Mouse (Mus musculus) erythroblast, embryonic 14.5 days (primary cell): ENCODE measurements around the gene Higd1a. TPM values are rescaled to one million over a fixed set of nuclear protein-coding genes. Genes with fewer than 3 reads are reported as not detected.

Experiments used
- H3K27me3 ChIP-seq: 2 replicates; pipeline ENCODE4 v1.6.1; 2012; ENCODE audit warnings: inconsistent platforms; ENCODE audit not compliant: control insufficient read depth
- H3K36me3 ChIP-seq: 2 replicates; pipeline ENCODE4 v1.6.1; 2012; ENCODE audit warnings: mild to moderate bottlenecking, inconsistent platforms; ENCODE audit not compliant: control insufficient read depth
- H3K4me1 ChIP-seq: 2 replicates; pipeline ENCODE4 v1.6.1; 2012; ENCODE audit warnings: inconsistent platforms; ENCODE audit not compliant: control insufficient read depth
- H3K4me3 ChIP-seq: replicated peaks from 2 replicates; pipeline ENCODE3; 2012; ENCODE audit warnings: moderate library complexity, mild to moderate bottlenecking, inconsistent platforms
- H3K9me3 ChIP-seq: 2 replicates; pipeline ENCODE4 v1.6.1; 2012; ENCODE audit warnings: low read length, inconsistent platforms, mixed read lengths; ENCODE audit not compliant: control insufficient read depth
- GATA1 ChIP-seq: IDR thresholded peaks from 2 replicates; pipeline ENCODE4 v1.6.1; 2012; ENCODE audit warnings: low read length, inconsistent platforms, mixed read lengths
- TAL1 ChIP-seq: IDR thresholded peaks from 3 replicates; pipeline ENCODE4 v1.6.1; 2012; ENCODE audit warnings: low read length, inconsistent platforms, mixed read lengths
- polyA plus RNA-seq: library from polyadenylated mRNA; stranded (reverse); fragments of >175 nt; gene quantifications from 2 replicates; pipeline ENCODE4 v1.2.3, GENCODE M21; 2012

The Higd1a gene
- polyA plus RNA-seq, 1 experiment: 3.7 TPM

DNA sequence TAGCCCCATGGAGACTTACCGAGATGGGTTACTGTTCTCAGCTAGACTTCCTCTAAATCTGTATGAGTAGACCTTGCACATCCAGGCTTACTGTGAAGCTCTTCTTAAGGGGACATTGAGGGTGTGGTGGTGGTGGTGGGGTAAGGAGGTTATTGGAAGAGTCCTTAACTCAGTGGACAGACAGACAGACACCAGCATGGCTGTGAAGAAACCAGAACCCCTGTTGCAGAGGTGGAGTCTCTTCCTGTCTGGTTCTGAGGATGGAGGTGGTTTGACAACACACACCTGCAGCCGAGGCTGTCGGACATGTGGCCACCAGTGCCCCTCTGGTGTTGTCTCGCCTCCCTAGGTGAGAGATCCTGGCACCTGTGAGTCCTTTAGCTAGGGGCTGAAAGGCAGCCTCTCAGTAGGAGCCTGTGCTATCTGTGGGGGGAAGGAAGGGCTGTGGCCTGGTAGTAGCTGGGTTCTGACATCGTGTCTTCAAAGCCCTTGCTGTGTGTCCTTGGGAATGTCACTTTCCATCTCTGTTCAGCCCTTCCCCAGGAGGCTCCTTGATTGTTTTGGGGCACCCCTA is 42.2 kb upstream of the Higd1a start:
- Histone ChIP-seq H3K36me3 (no peaks in the 10 kb centered on the region), H3K27me3 (no peaks in the 10 kb centered on the region), H3K4me3 (no peak overlapping the region), H3K4me1 (no peaks in the 10 kb centered on the region), H3K9me3 (no peaks in the 10 kb centered on the region)
- no peak for TF ChIP-seq TAL1
- TF ChIP-seq GATA1: no peak

DNA sequence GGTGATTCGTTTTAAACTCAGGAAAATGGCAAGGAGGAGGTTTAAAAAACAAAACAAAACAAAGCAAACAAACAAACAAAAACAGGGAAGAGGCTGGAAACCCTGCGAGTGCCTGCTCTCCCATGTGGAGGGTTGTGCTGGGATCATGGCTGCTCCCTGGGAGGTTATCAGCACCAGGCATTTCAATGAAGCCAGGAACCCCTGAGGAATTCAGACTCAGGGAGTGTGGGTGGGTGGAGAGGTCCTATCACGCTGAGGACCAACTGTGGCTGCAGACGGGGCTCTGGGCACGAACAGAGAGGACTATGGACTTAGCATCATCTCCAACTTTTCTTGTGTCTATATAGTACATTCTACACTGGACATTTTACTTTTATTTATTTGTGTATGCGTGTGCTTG is 41.1 kb upstream of the Higd1a start:
- Histone ChIP-seq H3K36me3 (no peaks in the 10 kb centered on the region), H3K4me3 (no peak overlapping the region), H3K4me1 (no peaks in the 10 kb centered on the region), H3K9me3 (no peaks in the 10 kb centered on the region), H3K27me3 (no peaks in the 10 kb centered on the region)
- TF ChIP-seq TAL1: no peak
- TF ChIP-seq GATA1: no peak

DNA sequence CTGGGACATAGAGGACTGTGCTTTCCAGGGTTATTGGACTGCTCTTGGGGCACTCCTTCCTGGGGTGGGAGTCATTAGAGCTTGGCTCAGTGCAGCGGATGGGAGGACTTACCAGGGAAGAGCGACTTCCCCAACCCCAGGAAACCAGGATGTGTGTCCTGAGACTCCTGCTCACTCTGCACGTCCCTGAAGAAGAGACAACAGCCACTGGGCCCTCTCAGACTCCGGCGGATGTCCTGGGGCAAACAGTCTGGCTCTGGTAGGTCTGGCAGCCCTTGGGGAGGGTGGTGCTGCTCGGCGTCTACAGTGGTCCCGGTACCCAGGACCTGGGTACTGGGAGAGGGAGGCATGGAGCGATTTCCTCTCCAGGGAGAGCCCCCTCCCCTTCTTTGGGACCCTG is 40.1 kb upstream of the Higd1a start, which contains the start of gene Ackr2:
Ackr2 (plus strand) TSS at position 111 of the 400 bp plus-strand sequence.
- TF ChIP-seq TAL1 (no peak), GATA1 (no peak)
- Histone ChIP-seq H3K4me3 (no peak within 1 kb of the TSS), H3K4me1 (no peaks in the 10 kb centered on the region), H3K36me3 (no peaks in the 10 kb centered on the region), H3K27me3 (no peaks in the 10 kb centered on the region), H3K9me3 (no peaks in the 10 kb centered on the region)

DNA sequence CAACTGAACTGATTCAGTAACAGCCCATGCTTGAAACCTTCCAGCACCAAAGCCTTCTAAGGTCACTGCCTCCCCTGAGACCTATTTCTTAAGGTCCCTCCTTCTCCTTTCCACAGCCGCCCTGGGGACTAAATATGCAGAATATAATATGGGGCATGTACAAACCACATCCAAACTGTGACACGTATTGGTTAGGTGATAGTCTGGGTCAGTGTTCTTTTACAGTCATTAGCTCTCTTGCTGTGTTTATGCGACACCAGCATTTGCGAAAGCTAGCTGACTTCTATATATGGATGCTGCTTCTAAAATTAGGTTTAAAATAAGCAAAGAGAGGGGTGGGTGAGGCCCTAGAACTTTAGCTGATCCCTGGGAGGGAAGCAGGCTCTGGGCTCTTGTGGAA is 38.7 kb upstream of the Higd1a start:
- H3K9me3 ChIP-seq: no peaks in the 10 kb centered on the region
- no peaks in the 10 kb centered on the region for H3K4me1 ChIP-seq
- no peak overlapping the region for H3K4me3 ChIP-seq
- no peaks in the 10 kb centered on the region for H3K27me3 ChIP-seq
- H3K36me3 ChIP-seq: no peaks in the 10 kb centered on the region
- TF ChIP-seq GATA1 (no peak), TAL1 (no peak)

DNA sequence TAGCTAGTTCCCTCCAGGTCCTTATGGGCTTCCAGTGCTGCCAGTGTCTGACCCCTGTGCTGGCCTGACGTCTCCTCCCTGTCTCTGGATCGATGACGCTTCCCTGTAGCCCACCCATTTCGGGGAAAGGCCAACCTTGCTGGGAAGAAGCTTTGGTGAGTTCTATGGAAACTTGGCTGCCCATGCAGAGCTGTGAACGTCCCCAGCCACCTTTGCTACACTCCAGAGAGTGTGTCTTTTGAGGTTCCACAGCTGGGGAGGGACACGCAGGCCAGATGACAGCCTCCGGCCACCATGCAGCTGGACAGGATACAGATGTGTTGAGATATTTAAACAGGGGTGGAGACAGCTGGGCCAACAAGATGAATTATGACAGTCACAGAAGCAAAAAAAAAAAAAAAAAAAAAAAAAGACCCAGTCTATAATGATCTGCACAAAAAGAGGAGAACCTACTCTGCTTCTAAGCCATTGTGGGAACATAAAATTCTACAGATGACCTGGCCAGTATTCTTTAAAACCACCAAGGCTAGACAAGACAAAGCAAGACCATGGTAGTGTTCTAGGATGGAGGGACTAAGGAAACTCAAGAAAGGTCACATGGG is 37.3 kb upstream of the Higd1a start:
- H3K4me1 ChIP-seq: peaks cover 2% of the 10 kb centered on the region; the same call in 1 of the 2 replicates
- no peak overlapping the region for H3K4me3 ChIP-seq
- no peaks in the 10 kb centered on the region for H3K9me3 ChIP-seq
- H3K27me3 ChIP-seq: no peaks in the 10 kb centered on the region
- no peaks in the 10 kb centered on the region for H3K36me3 ChIP-seq
- TF ChIP-seq TAL1: no peak
- no peak for TF ChIP-seq GATA1

DNA sequence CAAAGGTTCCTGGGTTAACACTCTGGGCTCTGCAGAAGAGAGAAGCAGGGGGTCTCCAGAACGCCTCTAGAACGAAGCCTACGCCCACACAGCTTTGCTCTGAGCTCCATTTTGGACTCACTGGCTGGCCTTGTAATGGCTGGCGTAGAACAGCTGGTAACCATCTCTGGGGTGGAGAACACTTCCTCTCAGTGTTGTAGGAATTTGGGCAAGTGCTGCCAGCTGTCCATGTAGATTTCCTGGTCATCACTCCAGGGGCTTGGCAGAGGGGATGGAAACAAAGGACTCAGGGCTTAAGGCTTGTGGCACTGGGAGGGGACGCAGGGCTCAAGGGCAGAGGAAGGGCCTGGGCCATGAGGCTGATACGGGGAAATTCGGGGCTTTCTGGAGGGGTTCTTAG is 36.3 kb upstream of the Higd1a start:
- peaks cover 2% of the 10 kb centered on the region; the same call in 1 of the 2 replicates for H3K4me1 ChIP-seq
- H3K9me3 ChIP-seq: no peaks in the 10 kb centered on the region
- no peak for TF ChIP-seq TAL1
- no peak for TF ChIP-seq GATA1
- no peaks in the 10 kb centered on the region for H3K27me3 ChIP-seq
- no peaks in the 10 kb centered on the region for H3K36me3 ChIP-seq
- H3K4me3 ChIP-seq: no peak overlapping the region

DNA sequence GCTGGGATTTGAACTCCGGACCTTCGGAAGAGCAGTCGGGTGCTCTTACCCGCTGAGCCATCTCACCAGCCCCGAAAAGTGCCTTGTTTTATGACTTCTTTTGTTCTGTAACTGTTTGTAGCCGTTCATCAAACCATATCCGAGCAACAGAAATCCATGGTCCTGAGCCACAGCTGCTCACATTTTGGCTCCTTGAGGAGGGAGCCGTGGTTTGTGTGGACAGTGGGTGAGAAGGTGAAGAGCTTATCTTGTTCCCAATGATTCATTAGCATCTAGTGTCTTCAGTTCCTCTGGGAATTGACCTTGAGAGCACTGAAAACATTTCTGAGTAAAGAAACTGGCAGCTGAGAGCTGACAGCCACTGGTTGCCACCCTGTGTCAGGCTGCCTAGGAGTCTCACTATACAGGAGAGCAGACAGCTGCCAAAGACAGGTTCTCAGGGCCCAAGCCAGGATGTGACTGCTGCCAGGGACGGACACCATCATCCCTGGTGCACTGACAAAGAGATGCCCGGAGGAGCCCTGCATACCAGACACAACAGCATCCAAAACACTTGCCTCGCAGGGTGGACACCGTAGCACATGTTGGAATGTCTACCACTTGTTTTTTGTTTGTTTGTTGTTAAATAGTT is 34.0 kb upstream of the Higd1a start:
- Histone ChIP-seq H3K9me3 (no peaks in the 10 kb centered on the region), H3K4me3 (no peak overlapping the region)
- no peak for TF ChIP-seq TAL1
- no peak for TF ChIP-seq GATA1

DNA sequence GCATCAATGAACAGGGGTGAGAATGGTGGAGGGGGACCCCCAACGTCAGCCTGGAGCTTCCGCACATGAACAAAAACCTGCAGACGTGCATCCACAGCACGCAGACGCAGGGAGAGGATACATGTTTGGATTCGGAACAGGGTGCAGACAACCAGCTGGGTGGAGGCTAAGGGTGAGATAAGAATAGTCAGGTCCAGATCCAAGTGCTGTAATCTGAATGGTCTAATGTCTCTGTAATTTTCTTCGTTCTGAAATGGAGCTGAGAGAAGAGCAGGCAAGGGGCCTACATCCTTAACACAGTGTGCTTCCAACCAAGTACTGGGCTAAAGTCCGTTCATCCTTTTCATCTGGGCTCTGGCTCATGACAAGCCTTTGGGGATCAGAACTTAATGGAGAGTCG is 33.1 kb upstream of the Higd1a start:
- peaks cover 2% of the 10 kb centered on the region; the same call in 1 of the 2 replicates for H3K4me1 ChIP-seq
- H3K4me3 ChIP-seq: no peak overlapping the region
- no peaks in the 10 kb centered on the region for H3K9me3 ChIP-seq
- H3K36me3 ChIP-seq: no peaks in the 10 kb centered on the region
- H3K27me3 ChIP-seq: no peaks in the 10 kb centered on the region
- TF ChIP-seq GATA1: no peak
- TF ChIP-seq TAL1: no peak

More for the DNA sequence above, 34.0 kb upstream of the Higd1a start:
- H3K36me3 ChIP-seq: no peaks in the 10 kb centered on the region
- no peaks in the 10 kb centered on the region for H3K27me3 ChIP-seq
- H3K4me1 ChIP-seq: peaks cover 2% of the 10 kb centered on the region; the same call in 1 of the 2 replicates

DNA sequence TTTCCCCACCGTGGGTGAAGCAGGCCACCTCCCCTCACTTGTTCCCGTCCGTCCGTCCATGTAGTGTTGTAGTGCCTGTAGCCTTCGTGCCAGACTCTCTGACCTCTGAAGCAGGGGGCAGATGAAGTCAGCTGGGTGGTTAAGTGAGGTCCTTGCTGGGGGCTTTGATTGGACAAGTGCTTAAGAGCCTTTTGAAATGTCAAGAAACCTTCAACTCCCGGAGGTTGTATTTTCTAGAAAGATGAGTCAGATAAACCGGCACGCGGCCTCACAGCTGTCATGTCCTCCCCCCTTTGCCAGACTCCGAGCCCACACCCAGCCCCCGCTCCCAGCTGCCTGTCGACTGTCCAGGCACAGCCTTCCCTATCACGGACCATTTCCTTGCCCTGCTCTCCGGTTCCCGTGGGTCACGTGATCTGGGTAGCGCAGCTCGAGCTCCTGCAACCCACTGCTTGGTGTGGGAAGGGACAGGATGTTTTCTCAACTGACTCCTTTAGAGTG is 32.3 kb upstream of the Higd1a start:
- Histone ChIP-seq H3K36me3 (no peaks in the 10 kb centered on the region), H3K4me1 (peaks cover 2% of the 10 kb centered on the region; the same call in 1 of the 2 replicates), H3K27me3 (no peaks in the 10 kb centered on the region), H3K9me3 (no peaks in the 10 kb centered on the region), H3K4me3 (no peak overlapping the region)
- TF ChIP-seq GATA1 (no peak), TAL1 (no peak)
